Mouse (Mus musculus): ENCODE results near the gene Tarm1. TPM values are rescaled to one million over a fixed set of nuclear protein-coding genes. Genes with fewer than 3 reads are reported as not detected.

The Tarm1 gene
- polyA plus RNA-seq, 1 experiment from 2014 or later: not detected

- H3K4me3 ChIP-seq (ENCODE audit: control insufficient read depth in 1 of 2, insufficient read depth in 1 of 2, low read depth in 1 of 2, low read length in 2 of 2): no peak overlapping the region
- H3K9ac ChIP-seq (ENCODE audit: low read length): no peak overlapping the region
- peaks cover 8% of the 10 kb centered on the region; the same call in 1 of the 2 replicates for H3K27me3 ChIP-seq (ENCODE audit: control insufficient read depth, insufficient read depth, low read length)
- no peak overlapping the region for H3K4me2 ChIP-seq (ENCODE audit: low read length)
- H3K4me1 ChIP-seq (ENCODE audit: control insufficient read depth in 2 of 2, insufficient read depth in 2 of 2, low read length in 2 of 2): no peaks in the 10 kb centered on the region
- WGBS: 23% methylated on average over 6 of the region's 6 CpGs
- H3K36me3 ChIP-seq (ENCODE audit: control insufficient read depth, insufficient read depth, low read length): no peaks in the 10 kb centered on the region
- H3K9me3 ChIP-seq (ENCODE audit: control insufficient read depth, low read length): no peaks in the 10 kb centered on the region
- ATAC-seq (ENCODE audit: insufficient number of reproducible peaks, insufficient read depth, low FRiP score, low read depth): no peak
- no peak overlapping the region for H3K27ac ChIP-seq (replicated peaks in 1 of 2; ENCODE audit: control insufficient read depth in 1 of 2, insufficient read depth in 1 of 2, low read depth in 2 of 2, low read length in 2 of 2)
These were observed 51.3 kb downstream of the Tarm1 start for GRCm38 (mm10) chr7:3451161-3451560.

DNA sequence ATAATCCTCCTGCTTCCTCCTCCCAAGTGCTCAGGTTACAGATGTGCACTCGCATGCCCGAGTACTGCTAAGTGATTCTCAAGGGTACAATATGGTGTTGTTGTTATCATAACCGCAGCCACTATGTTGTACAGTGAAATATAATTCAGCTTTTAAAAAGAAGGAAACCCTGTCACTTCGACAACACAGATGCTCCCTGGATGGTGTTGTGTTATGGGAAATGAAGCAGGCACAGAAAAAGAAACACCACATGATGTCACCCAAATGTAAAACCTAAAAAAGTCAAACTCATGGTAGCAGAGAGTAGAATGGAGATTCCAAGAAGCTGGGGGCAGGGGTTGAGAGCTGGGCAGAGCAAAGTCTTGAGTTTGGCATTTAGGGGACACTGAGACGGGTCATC lies 51.8 kb downstream of the Tarm1 start:
- Histone ChIP-seq H3K9me3 (ENCODE audit: control insufficient read depth, low read length) (no peaks in the 10 kb centered on the region), H3K4me1 (ENCODE audit: control insufficient read depth in 2 of 2, insufficient read depth in 2 of 2, low read length in 2 of 2) (no peaks in the 10 kb centered on the region), H3K36me3 (ENCODE audit: control insufficient read depth, insufficient read depth, low read length) (no peaks in the 10 kb centered on the region), H3K27me3 (ENCODE audit: control insufficient read depth, insufficient read depth, low read length) (peaks cover 8% of the 10 kb centered on the region; the same call in 1 of the 2 replicates), H3K9ac (ENCODE audit: low read length) (no peak overlapping the region), H3K27ac (replicated peaks in 1 of 2; ENCODE audit: control insufficient read depth in 1 of 2, insufficient read depth in 1 of 2, low read depth in 2 of 2, low read length in 2 of 2) (no peak overlapping the region), H3K4me2 (ENCODE audit: low read length) (no peak overlapping the region), H3K4me3 (ENCODE audit: control insufficient read depth in 1 of 2, insufficient read depth in 1 of 2, low read depth in 1 of 2, low read length in 2 of 2) (no peak overlapping the region)
- no peak for ATAC-seq (ENCODE audit: insufficient number of reproducible peaks, insufficient read depth, low FRiP score, low read depth)
- 64% methylated on average over 5 of the region's 5 CpGs for WGBS

DNA sequence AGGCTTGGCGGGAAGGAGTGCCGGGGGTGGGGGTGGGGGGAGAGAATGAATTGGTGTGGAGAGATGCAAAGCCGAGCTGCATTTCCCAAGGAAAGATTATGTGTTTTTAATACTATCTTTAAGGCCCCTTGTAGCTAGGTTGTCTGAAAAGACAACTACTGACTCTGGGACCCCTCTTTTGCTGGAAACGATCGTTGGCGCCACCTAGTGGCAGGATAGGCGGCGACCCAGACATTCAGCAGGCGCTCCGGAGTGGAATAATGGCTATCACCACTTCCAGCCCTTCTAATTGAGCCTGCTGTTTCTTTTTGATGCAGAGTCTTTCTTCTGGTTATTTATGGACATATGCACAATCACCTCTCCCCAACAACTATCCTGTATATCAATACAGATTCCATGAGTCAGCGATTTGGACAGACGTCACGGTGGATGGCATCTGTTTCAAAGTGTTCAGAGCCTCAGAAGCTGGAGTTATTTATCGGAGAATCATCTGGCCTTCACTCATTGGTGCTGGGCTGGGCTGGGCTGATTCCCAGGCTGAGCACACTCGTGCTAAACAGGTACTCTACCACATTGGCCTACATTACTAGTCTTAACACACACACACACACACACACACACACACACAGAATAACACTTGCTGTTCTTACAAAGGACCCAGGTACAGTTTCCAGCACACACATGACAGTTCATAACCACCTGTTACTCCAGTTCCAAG lies 53.5 kb downstream of the Tarm1 start:
- peaks cover 8% of the 10 kb centered on the region; the same call in 1 of the 2 replicates for H3K27me3 ChIP-seq (ENCODE audit: control insufficient read depth, insufficient read depth, low read length)
- no peak overlapping the region for H3K9ac ChIP-seq (ENCODE audit: low read length)
- no peaks in the 10 kb centered on the region for H3K36me3 ChIP-seq (ENCODE audit: control insufficient read depth, insufficient read depth, low read length)
- H3K27ac ChIP-seq (replicated peaks in 1 of 2; ENCODE audit: control insufficient read depth in 1 of 2, insufficient read depth in 1 of 2, low read depth in 2 of 2, low read length in 2 of 2): no peak overlapping the region
- H3K4me3 ChIP-seq (ENCODE audit: control insufficient read depth in 1 of 2, insufficient read depth in 1 of 2, low read depth in 1 of 2, low read length in 2 of 2): no peak overlapping the region
- H3K4me1 ChIP-seq (ENCODE audit: control insufficient read depth in 2 of 2, insufficient read depth in 2 of 2, low read length in 2 of 2): no peaks in the 10 kb centered on the region
- no peaks in the 10 kb centered on the region for H3K9me3 ChIP-seq (ENCODE audit: control insufficient read depth, low read length)
- 22% methylated on average over 15 of the region's 15 CpGs for WGBS
- ATAC-seq (ENCODE audit: insufficient number of reproducible peaks, insufficient read depth, low FRiP score, low read depth): no peak
- 0 out of 2 replicates have a peak overlapping the region, but pooled peaks have one; percentile 2 for H3K4me2 ChIP-seq (ENCODE audit: low read length)

DNA sequence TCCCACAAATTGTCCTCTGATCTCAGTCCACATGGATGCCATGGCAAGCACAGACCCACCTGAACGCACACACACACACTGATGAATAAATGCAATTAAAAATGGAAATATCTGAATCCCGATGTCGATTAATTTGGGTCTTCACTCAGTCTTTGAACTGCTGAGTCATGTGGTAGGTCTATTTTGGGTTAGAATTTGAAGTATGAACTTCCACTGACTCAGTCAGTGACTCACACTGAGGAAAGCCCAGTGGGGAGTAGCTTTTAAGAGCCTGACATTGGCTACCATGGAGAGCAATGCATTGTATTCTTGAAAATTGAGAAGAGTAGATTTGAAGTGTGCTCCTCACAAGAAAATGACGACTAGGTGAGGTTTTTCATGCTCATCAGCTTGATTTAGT lies 55.4 kb downstream of the Tarm1 start:
- Histone ChIP-seq H3K4me2 (ENCODE audit: low read length) (no peak overlapping the region), H3K36me3 (ENCODE audit: control insufficient read depth, insufficient read depth, low read length) (no peaks in the 10 kb centered on the region), H3K27ac (replicated peaks in 1 of 2; ENCODE audit: control insufficient read depth in 1 of 2, insufficient read depth in 1 of 2, low read depth in 2 of 2, low read length in 2 of 2) (no peak overlapping the region), H3K9ac (ENCODE audit: low read length) (no peak overlapping the region), H3K4me1 (ENCODE audit: control insufficient read depth in 2 of 2, insufficient read depth in 2 of 2, low read length in 2 of 2) (no peaks in the 10 kb centered on the region), H3K9me3 (ENCODE audit: control insufficient read depth, low read length) (no peaks in the 10 kb centered on the region), H3K27me3 (ENCODE audit: control insufficient read depth, insufficient read depth, low read length) (peaks cover 8% of the 10 kb centered on the region; the same call in 1 of the 2 replicates), H3K4me3 (ENCODE audit: control insufficient read depth in 1 of 2, insufficient read depth in 1 of 2, low read depth in 1 of 2, low read length in 2 of 2) (no peak overlapping the region)
- WGBS: 71% methylated on average over 4 of the region's 4 CpGs
- ATAC-seq (ENCODE audit: insufficient number of reproducible peaks, insufficient read depth, low FRiP score, low read depth): no peak

- Histone ChIP-seq H3K27me3 (ENCODE audit: control insufficient read depth, insufficient read depth, low read length) (peaks cover 8% of the 10 kb centered on the region; the same call in 1 of the 2 replicates), H3K9ac (ENCODE audit: low read length) (no peak overlapping the region), H3K4me3 (ENCODE audit: control insufficient read depth in 1 of 2, insufficient read depth in 1 of 2, low read depth in 1 of 2, low read length in 2 of 2) (no peak overlapping the region), H3K36me3 (ENCODE audit: control insufficient read depth, insufficient read depth, low read length) (no peaks in the 10 kb centered on the region), H3K4me1 (ENCODE audit: control insufficient read depth in 2 of 2, insufficient read depth in 2 of 2, low read length in 2 of 2) (no peaks in the 10 kb centered on the region), H3K27ac (replicated peaks in 1 of 2; ENCODE audit: control insufficient read depth in 1 of 2, insufficient read depth in 1 of 2, low read depth in 2 of 2, low read length in 2 of 2) (no peak overlapping the region), H3K9me3 (ENCODE audit: control insufficient read depth, low read length) (no peaks in the 10 kb centered on the region), H3K4me2 (ENCODE audit: low read length) (no peak overlapping the region)
- ATAC-seq (ENCODE audit: insufficient number of reproducible peaks, insufficient read depth, low FRiP score, low read depth): no peak
- WGBS: 74% methylated on average over 3 of the region's 3 CpGs
These were observed 55.8 kb downstream of the Tarm1 start for GRCm38 (mm10) chr7:3446584-3446983.

- Histone ChIP-seq H3K27ac (replicated peaks in 1 of 2; ENCODE audit: control insufficient read depth in 1 of 2, insufficient read depth in 1 of 2, low read depth in 2 of 2, low read length in 2 of 2) (no peak overlapping the region), H3K4me3 (ENCODE audit: control insufficient read depth in 1 of 2, insufficient read depth in 1 of 2, low read depth in 1 of 2, low read length in 2 of 2) (no peak overlapping the region), H3K36me3 (ENCODE audit: control insufficient read depth, insufficient read depth, low read length) (no peaks in the 10 kb centered on the region), H3K9ac (ENCODE audit: low read length) (no peak overlapping the region), H3K4me1 (ENCODE audit: control insufficient read depth in 2 of 2, insufficient read depth in 2 of 2, low read length in 2 of 2) (no peaks in the 10 kb centered on the region), H3K4me2 (ENCODE audit: low read length) (no peak overlapping the region), H3K9me3 (ENCODE audit: control insufficient read depth, low read length) (no peaks in the 10 kb centered on the region), H3K27me3 (ENCODE audit: control insufficient read depth, insufficient read depth, low read length) (no peaks in the 10 kb centered on the region)
- ATAC-seq (ENCODE audit: insufficient number of reproducible peaks, insufficient read depth, low FRiP score, low read depth): no peak
- 80% methylated on average over 3 of the region's 3 CpGs for WGBS
These were observed 57.7 kb downstream of the Tarm1 start for GRCm38 (mm10) chr7:3444678-3445077.

DNA sequence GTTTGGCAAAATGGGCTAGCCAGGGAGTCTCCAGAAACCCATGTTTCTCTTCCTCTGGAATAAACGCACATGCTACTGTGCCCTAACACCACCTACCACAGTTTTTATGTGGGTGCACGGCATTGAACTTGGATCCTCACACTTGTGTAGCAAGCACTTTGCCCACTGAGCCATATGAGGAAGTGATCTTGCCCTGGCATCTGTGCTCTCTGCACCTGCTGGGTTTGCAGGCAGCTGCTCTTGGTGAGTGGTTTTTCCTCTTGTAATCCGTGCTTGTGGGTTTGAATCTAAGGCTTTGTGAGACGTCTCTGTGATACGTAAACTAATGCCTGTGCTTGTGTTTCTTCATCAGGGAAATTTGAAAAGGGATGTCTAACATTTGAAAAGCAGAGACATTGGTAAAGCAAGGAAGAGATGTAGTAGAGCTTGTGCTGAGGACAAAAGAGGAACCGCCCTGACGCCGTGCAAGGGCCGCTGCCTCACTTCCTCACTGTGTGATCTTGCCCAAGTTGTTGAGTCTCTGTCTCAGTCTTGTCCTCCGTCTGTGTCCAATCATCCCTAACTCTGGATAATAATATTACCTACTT lies 59.9 kb downstream of the Tarm1 start:
- no peaks in the 10 kb centered on the region for H3K27me3 ChIP-seq (ENCODE audit: control insufficient read depth, insufficient read depth, low read length)
- H3K4me2 ChIP-seq (ENCODE audit: low read length): no peak overlapping the region
- H3K4me3 ChIP-seq (ENCODE audit: control insufficient read depth in 1 of 2, insufficient read depth in 1 of 2, low read depth in 1 of 2, low read length in 2 of 2): no peak overlapping the region
- WGBS: 82% methylated on average over 10 of the region's 10 CpGs
- no peak overlapping the region for H3K27ac ChIP-seq (replicated peaks in 1 of 2; ENCODE audit: control insufficient read depth in 1 of 2, insufficient read depth in 1 of 2, low read depth in 2 of 2, low read length in 2 of 2)
- H3K9ac ChIP-seq (ENCODE audit: low read length): no peak overlapping the region
- H3K9me3 ChIP-seq (ENCODE audit: control insufficient read depth, low read length): no peaks in the 10 kb centered on the region
- H3K4me1 ChIP-seq (ENCODE audit: control insufficient read depth in 2 of 2, insufficient read depth in 2 of 2, low read length in 2 of 2): peaks cover 2 to 12% of the 10 kb centered on the region in 2 experiments
- ATAC-seq (ENCODE audit: insufficient number of reproducible peaks, insufficient read depth, low FRiP score, low read depth): no peak
- H3K36me3 ChIP-seq (ENCODE audit: control insufficient read depth, insufficient read depth, low read length): no peaks in the 10 kb centered on the region
